Mouse (Mus musculus) right cerebral cortex, postnatal 36 days (tissue): Measurements from ENCODE around the gene Hist1h2bf.

Experiments
- DNase-seq, 2 experiments: peaks; one replicate each; pipeline ENCODE4 v3.0.0; 2022; ENCODE audit warnings: low spot score in 2 of 2, mixed read lengths in 1 of 2

Hist1h2bf gene

GRCm38 (mm10) chr13:23529480-23530165 lies 44.4 kb downstream of the Hist1h2bf start:
- no peak for DNase-seq

- no peak for DNase-seq
These were observed 45.0 kb downstream of the Hist1h2bf start for GRCm38 (mm10) chr13:23529005-23529404.

GRCm38 (mm10) chr13:23526312-23526711 lies 47.7 kb downstream of the Hist1h2bf start:
- DNase-seq: peak; percentile 84 to 88

- no peak for DNase-seq
These were observed 48.1 kb downstream of the Hist1h2bf start for GRCm38 (mm10) chr13:23525901-23526300.

GRCm38 (mm10) chr13:23524654-23525053 lies 49.3 kb downstream of the Hist1h2bf start:
- peak in 1 of 2 experiments; percentile 26 for DNase-seq

- no peak for DNase-seq
These were observed 50.0 kb downstream of the Hist1h2bf start for GRCm38 (mm10) chr13:23523976-23524375.
